Mouse (Mus musculus) neural tube, embryonic 13.5 days (tissue): ENCODE results near the gene Nckap5. TPM values are rescaled to one million over a fixed set of nuclear protein-coding genes. Genes with fewer than 3 reads are reported as not detected.

Source experiments
- ATAC-seq: fragments of 200-750 bp; cut with Nextera tagmentation; 2 replicates; pipeline ENCODE4 v1.8.0; 2017; ENCODE audit warnings: low read depth, mild to moderate bottlenecking, moderate TSS enrichment, moderate library complexity
- H3K27ac ChIP-seq: fragments of 300-500 bp; sonication (generic); replicated peaks from 2 replicates; pipeline ENCODE4 v1.5.1; 2015; ENCODE audit warnings: moderate library complexity, mild to moderate bottlenecking, inconsistent platforms
- H3K27me3 ChIP-seq: fragments of 300-500 bp; sonication (generic); 2 replicates; pipeline ENCODE4 v1.6.1; 2015; ENCODE audit warnings: mild to moderate bottlenecking, inconsistent platforms
- H3K36me3 ChIP-seq: fragments of 300-500 bp; sonication (generic); 2 replicates; pipeline ENCODE4 v1.6.1; 2015; ENCODE audit warnings: mild to moderate bottlenecking, inconsistent platforms
- H3K4me1 ChIP-seq: fragments of 300-500 bp; sonication (generic); replicated peaks from 2 replicates; pipeline ENCODE4 v1.6.1; 2015; ENCODE audit warnings: inconsistent platforms
- H3K4me2 ChIP-seq: fragments of 300-500 bp; sonication (generic); 2 replicates; pipeline ENCODE4 v1.6.1; 2015; ENCODE audit warnings: inconsistent platforms, mild to moderate bottlenecking, moderate library complexity
- H3K4me3 ChIP-seq: fragments of 300-500 bp; sonication (generic); 2 replicates; pipeline ENCODE4 v1.5.1; 2015; ENCODE audit warnings: mild to moderate bottlenecking, inconsistent platforms
- H3K9ac ChIP-seq: fragments of 300-500 bp; sonication (generic); 2 replicates; pipeline ENCODE4 v1.6.1; 2015; ENCODE audit warnings: moderate library complexity, mild to moderate bottlenecking, inconsistent platforms
- H3K9me3 ChIP-seq: fragments of 300-500 bp; sonication (generic); 2 replicates; pipeline ENCODE4 v1.6.1; 2016; ENCODE audit warnings: inconsistent platforms
- WGBS: fragments of 180-500 bp; shearing (Covaris S2); methylation state at CpG from one replicate; pipeline ENCODE4 v1.1.7; 2015; 5-methylcytosine and 5-hydroxymethylcytosine counted together
- polyA plus RNA-seq: library from polyadenylated mRNA; unstranded; fragments of >200 nt; fragmentation: Nextera tagmentation; extraction: Ambion mirVana; gene quantifications from 2 replicates; pipeline ENCODE4 v1.2.1, GENCODE M21; 2015

Nckap5 gene
- polyA plus RNA-seq, 1 experiment from 2014 or later: 18.3 TPM

DNA sequence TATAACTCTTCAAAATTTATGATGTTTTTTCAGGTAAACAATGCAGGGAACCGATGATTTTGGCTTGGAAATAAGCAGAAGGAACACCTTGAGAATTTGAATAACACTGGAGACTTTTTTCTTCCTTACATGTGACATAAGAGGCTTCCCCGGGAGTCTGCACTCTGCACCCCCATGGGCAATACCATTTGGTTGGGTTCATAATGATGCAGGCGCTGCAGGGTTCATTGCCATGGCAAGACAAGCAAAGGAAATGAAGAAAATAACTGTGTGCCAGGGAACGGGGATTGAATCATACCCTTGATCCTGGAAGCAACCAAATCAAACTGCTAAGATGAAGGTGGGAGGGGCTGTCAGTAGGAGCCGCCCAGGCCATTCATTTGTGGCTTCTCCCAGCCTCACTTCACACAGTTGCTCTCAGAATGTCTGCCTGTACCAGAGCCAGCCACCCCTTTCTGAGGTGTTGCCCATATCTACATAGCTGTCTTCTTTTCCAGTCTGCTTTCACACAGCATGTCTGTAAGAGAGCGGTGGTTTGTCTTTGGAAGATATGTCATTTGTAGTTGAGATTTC is 392.5 kb downstream of the Nckap5 start:
- Histone ChIP-seq H3K4me1 (peaks cover 21% of the 10 kb centered on the region), H3K36me3 (no peaks in the 10 kb centered on the region), H3K4me3 (no peak overlapping the region), H3K4me2 (no peak overlapping the region), H3K27ac (peak overlapping the region; percentile 46; the same call in 1 of the 2 replicates), H3K9ac (no peak overlapping the region), H3K9me3 (no peaks in the 10 kb centered on the region), H3K27me3 (no peaks in the 10 kb centered on the region)
- 50% methylated on average over 6 of the region's 6 CpGs for WGBS
- ATAC-seq: 0 out of 2 replicates have a peak, but pooled peaks have one; percentile 28

GRCm38 (mm10) chr1:126436937-126437667 is 393.5 kb downstream of the Nckap5 start:
- Histone ChIP-seq H3K4me2 (no peak overlapping the region), H3K27me3 (no peaks in the 10 kb centered on the region), H3K4me3 (no peak overlapping the region), H3K9me3 (no peaks in the 10 kb centered on the region), H3K9ac (no peak overlapping the region), H3K27ac (no peak overlapping the region), H3K4me1 (peaks cover 21% of the 10 kb centered on the region), H3K36me3 (no peaks in the 10 kb centered on the region)
- ATAC-seq: peak; percentile 65
- WGBS: 22% methylated on average over 9 of the region's 9 CpGs

- Histone ChIP-seq H3K27me3 (no peaks in the 10 kb centered on the region), H3K27ac (no peak overlapping the region), H3K4me1 (peaks cover 20% of the 10 kb centered on the region), H3K36me3 (no peaks in the 10 kb centered on the region), H3K4me3 (no peak overlapping the region), H3K9ac (no peak overlapping the region), H3K9me3 (no peaks in the 10 kb centered on the region), H3K4me2 (no peak overlapping the region)
- WGBS: 88% methylated on average over 4 of the region's 4 CpGs
- no peak for ATAC-seq
These were observed 398.3 kb downstream of the Nckap5 start for GRCm38 (mm10) chr1:126432285-126432684.

- peak; percentile 89 for ATAC-seq
- H3K27ac ChIP-seq: no peak overlapping the region
- no peaks in the 10 kb centered on the region for H3K9me3 ChIP-seq
- no peaks in the 10 kb centered on the region for H3K27me3 ChIP-seq
- no peaks in the 10 kb centered on the region for H3K36me3 ChIP-seq
- WGBS: 25% methylated on average over 5 of the region's 5 CpGs
- H3K4me1 ChIP-seq: peaks cover 14% of the 10 kb centered on the region
- no peak overlapping the region for H3K4me3 ChIP-seq
- H3K9ac ChIP-seq: no peak overlapping the region
- H3K4me2 ChIP-seq: no peak overlapping the region
These were observed 399.0 kb downstream of the Nckap5 start for GRCm38 (mm10) chr1:126431594-126431993.

DNA sequence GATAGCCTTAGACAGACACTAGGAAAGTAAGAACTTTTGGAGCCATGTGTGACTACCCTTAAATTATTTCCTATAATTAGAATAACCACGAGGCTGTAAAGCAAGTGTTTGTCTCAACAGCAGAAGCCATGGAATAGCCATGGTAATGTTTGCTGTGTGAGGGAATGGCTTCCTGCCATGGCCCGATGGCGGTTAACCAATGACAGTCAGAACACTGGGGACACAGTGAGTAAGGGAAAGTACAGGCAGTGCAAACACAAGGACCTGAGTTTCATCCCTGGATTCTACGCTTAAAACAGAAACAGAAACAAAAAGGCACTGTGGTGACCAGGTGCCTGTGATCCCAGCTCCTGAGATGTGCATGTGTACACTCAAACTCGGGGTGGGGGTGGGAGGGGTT is 419.2 kb downstream of the Nckap5 start:
- H3K27ac ChIP-seq: no peak overlapping the region
- H3K4me2 ChIP-seq: no peak overlapping the region
- no peak for ATAC-seq
- 81% methylated on average over 5 of the region's 5 CpGs for WGBS
- no peak overlapping the region for H3K9ac ChIP-seq
- H3K9me3 ChIP-seq: no peaks in the 10 kb centered on the region
- no peaks in the 10 kb centered on the region for H3K27me3 ChIP-seq
- H3K4me3 ChIP-seq: no peak overlapping the region
- H3K4me1 ChIP-seq: no peaks in the 10 kb centered on the region
- H3K36me3 ChIP-seq: no peaks in the 10 kb centered on the region

DNA sequence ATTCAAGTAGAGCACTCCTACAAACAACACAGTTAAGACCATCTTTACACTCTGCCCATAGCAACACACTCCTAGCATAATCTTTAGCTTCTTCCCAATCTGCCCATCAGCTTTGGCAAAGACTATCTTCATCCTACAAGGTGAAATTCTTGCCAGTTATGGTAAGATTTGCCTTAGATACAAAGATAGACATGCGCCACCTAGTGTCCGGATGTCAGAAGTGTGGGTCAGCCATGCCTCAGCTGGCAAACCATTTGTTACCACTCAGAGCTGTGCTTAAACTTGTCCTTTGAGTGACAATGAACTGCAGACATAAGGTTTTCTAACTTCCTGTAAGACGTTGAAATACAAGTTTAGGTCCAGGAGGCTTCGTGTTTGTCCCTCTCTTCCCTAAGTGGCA is 422.7 kb downstream of the Nckap5 start:
- no peak overlapping the region for H3K9ac ChIP-seq
- no peak overlapping the region for H3K27ac ChIP-seq
- no peaks in the 10 kb centered on the region for H3K9me3 ChIP-seq
- ATAC-seq: no peak
- H3K27me3 ChIP-seq: no peaks in the 10 kb centered on the region
- H3K4me3 ChIP-seq: no peak overlapping the region
- WGBS: 26% methylated on average over 4 of the region's 4 CpGs
- no peak overlapping the region for H3K4me2 ChIP-seq
- H3K4me1 ChIP-seq: no peaks in the 10 kb centered on the region
- H3K36me3 ChIP-seq: no peaks in the 10 kb centered on the region

DNA sequence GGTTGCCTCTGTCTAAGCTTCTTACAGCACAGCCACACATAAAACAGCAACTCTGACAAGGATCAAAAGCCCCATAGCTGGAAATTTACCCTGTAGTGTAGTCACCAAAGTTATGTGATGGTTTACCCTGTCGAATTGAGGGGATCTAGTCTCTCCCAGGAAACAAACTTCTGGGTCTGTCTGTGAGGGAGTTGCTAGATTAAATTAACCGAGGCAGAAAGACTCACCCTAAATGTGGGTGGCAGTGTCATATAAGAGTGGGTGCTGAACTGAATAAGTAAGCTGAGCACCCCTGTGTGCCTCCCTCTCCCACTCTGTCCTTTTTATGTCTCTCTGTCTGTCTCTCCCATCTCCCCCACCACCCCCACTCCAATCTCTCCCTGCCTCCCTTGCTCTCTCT is 425.1 kb downstream of the Nckap5 start:
- no peaks in the 10 kb centered on the region for H3K27me3 ChIP-seq
- H3K36me3 ChIP-seq: no peaks in the 10 kb centered on the region
- H3K9ac ChIP-seq: no peak overlapping the region
- no peak overlapping the region for H3K27ac ChIP-seq
- H3K4me3 ChIP-seq: no peak overlapping the region
- no peaks in the 10 kb centered on the region for H3K4me1 ChIP-seq
- H3K9me3 ChIP-seq: no peaks in the 10 kb centered on the region
- H3K4me2 ChIP-seq: no peak overlapping the region
- WGBS: 83% methylated on average over 2 of the region's 2 CpGs
- no peak for ATAC-seq

- Histone ChIP-seq H3K4me3 (no peak overlapping the region), H3K27ac (no peak overlapping the region), H3K27me3 (no peaks in the 10 kb centered on the region), H3K4me2 (no peak overlapping the region), H3K9me3 (no peaks in the 10 kb centered on the region), H3K36me3 (no peaks in the 10 kb centered on the region), H3K9ac (no peak overlapping the region), H3K4me1 (no peaks in the 10 kb centered on the region)
- ATAC-seq: no peak
These were observed 426.6 kb downstream of the Nckap5 start for GRCm38 (mm10) chr1:126403970-126404369.

DNA sequence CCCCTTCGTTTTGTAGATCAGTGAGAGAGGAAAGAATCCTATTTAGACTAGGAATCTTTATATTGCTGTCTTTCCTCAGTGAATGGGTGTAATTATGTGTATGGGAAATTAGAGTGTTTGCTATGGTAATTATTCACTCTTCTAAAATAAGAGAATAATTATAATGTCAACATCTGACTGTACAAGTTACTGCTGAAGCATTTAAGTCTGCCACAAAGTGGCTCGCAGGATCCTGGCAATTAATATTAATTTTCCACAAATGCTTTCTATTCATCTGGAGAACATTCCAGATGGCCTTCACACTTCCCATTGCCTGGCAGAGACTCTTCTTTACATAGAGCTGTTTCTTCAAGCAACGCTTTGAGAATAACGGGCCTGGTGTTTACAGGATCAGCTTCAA is 439.4 kb downstream of the Nckap5 start:
- Histone ChIP-seq H3K4me1 (no peaks in the 10 kb centered on the region), H3K4me2 (no peak overlapping the region), H3K4me3 (no peak overlapping the region), H3K9ac (no peak overlapping the region), H3K27ac (no peak overlapping the region), H3K36me3 (no peaks in the 10 kb centered on the region), H3K27me3 (no peaks in the 10 kb centered on the region), H3K9me3 (no peaks in the 10 kb centered on the region)
- WGBS: 68% methylated on average over 4 of the region's 4 CpGs
- no peak for ATAC-seq

DNA sequence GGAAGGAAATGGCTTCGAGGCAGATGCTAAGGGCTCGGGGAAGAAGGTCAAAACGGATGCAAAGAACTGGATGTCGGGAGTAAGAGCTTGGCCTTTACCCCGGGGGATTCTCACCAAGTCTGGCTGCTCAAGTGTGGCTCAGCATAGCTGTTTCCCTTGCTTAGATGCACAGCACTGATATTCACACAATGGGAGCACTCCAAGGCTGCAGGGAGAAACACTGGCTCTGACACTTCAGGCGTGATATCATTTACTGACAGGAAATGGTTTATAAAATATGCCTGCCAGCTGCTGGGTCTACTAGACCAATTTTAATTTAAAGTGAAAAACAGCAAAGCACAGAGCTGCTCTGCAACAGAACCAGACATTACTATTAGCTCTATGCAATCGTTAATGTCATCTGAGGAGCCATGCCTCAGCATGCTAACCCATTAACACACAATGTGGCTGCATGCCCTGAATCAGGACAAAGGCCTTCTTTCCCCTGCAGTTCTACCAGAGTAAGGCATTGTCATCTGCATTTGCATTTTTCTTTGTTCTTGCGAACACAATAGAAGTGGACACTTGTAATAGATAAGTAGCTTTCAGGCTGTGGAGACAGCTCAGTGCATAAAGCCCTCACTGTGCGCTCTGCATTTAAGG is 453.1 kb downstream of the Nckap5 start:
- Histone ChIP-seq H3K36me3 (no peaks in the 10 kb centered on the region), H3K27me3 (no peaks in the 10 kb centered on the region), H3K4me3 (no peak overlapping the region), H3K9ac (no peak overlapping the region), H3K4me1 (0 out of 2 replicates have a peak, but pooled peaks cover 4% of the 10 kb centered on the region), H3K27ac (peak overlapping the region; percentile 43), H3K9me3 (no peaks in the 10 kb centered on the region), H3K4me2 (no peak overlapping the region)
- WGBS: 63% methylated on average over 9 of the region's 9 CpGs
- no peak for ATAC-seq

DNA sequence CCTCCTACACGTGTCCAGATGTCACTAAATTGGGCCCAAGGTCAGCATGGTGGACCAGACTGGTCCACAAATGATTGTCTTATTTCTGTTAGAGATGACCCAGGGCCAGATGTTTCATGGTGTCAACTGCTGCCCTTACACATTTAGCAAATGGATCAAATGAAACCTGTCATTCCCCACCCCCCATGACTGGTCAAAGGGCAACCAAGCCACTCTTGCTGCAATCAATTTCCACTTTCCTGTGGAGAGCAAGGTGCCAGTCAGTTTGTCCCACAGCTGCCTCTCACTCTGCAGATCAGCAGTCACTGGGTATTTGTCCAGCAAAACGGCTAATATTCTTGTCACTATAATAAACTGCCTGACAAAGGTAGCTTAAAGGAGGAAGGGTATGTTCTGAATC is 463.9 kb downstream of the Nckap5 start:
- no peaks in the 10 kb centered on the region for H3K27me3 ChIP-seq
- 66% methylated on average over 2 of the region's 2 CpGs for WGBS
- ATAC-seq: no peak
- no peak overlapping the region for H3K4me3 ChIP-seq
- H3K9ac ChIP-seq: no peak overlapping the region
- H3K27ac ChIP-seq: no peak overlapping the region
- H3K9me3 ChIP-seq: no peaks in the 10 kb centered on the region
- H3K4me2 ChIP-seq: no peak overlapping the region
- H3K36me3 ChIP-seq: no peaks in the 10 kb centered on the region
- no peaks in the 10 kb centered on the region for H3K4me1 ChIP-seq

- ATAC-seq: no peak
- 71% methylated on average over 6 of the region's 6 CpGs for WGBS
- no peaks in the 10 kb centered on the region for H3K27me3 ChIP-seq
- no peak overlapping the region for H3K4me3 ChIP-seq
- no peaks in the 10 kb centered on the region for H3K36me3 ChIP-seq
- H3K4me1 ChIP-seq: peaks cover 8% of the 10 kb centered on the region; the same call in 1 of the 2 replicates
- H3K9ac ChIP-seq: no peak overlapping the region
- H3K27ac ChIP-seq: no peak overlapping the region
- no peak overlapping the region for H3K4me2 ChIP-seq
- H3K9me3 ChIP-seq: no peaks in the 10 kb centered on the region
These were observed 466.0 kb downstream of the Nckap5 start for GRCm38 (mm10) chr1:126364556-126364955.
